Mouse (Mus musculus) ES-Bruce4 (cell line): Measurements from ENCODE around the gene Zbtb18.

Source experiments
- CTCF ChIP-seq: IDR thresholded peaks from one replicate; pipeline ENCODE4 v1.8.1; 2011; ENCODE audit warnings: low read depth, low read length
- POLR2A ChIP-seq: IDR thresholded peaks from one replicate; pipeline ENCODE4 v1.8.1; 2011; ENCODE audit warnings: low read length; ENCODE audit not compliant: insufficient read depth

DNA sequence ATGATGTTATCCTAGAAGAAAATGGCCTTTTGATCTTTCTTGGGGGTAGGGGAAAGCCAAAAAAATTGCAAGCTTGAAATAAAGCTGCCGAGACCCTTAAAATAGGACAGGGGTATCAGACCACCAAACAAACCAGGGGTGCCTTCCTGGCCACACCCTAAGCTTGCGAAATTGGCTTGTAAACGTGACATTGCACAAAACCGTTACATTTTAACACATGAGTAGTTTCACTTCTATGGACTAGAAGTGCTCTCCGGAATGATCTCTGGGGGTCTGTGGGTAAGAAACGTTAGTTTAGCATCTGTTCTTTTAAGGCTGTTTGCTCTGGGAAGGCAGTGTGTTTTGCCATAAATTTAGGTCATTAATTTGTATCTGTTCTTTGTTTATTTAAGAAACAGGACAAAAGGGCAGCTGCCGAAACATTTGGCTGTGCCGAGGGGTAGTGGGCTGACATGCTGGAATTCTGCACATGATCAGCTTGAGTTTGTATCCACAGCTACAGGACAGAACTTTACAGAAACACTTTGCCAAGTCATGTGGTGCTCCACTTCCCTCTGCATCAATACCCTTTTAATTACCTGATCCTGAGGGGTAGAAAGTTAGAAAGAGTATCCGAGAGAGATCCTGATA lies 52.9 kb downstream of the Zbtb18 start:
- TF ChIP-seq CTCF (no peak), POLR2A (no peak)
